Mouse (Mus musculus): ENCODE measurements around the gene Sept14.

The Sept14 gene

GRCm38 (mm10) chr5:129669453-129670035 is 38.8 kb downstream of the Sept14 start:
- no peak for DNase-seq (ENCODE audit: extremely low read depth, low read depth, low spot score)

- no peak for DNase-seq (ENCODE audit: extremely low read depth, low read depth, low spot score)
Observed at GRCm38 (mm10) chr5:129667851-129668250, 40.5 kb downstream of the Sept14 start.

GRCm38 (mm10) chr5:129666271-129666909 is 41.9 kb downstream of the Sept14 start:
- DNase-seq (ENCODE audit: extremely low read depth, low read depth, low spot score) = no peak

- DNase-seq (ENCODE audit: extremely low read depth, low read depth, low spot score) = no peak
Observed at GRCm38 (mm10) chr5:129664090-129664489, 44.2 kb downstream of the Sept14 start.

- DNase-seq (ENCODE audit: extremely low read depth, low read depth, low spot score) = no peak
Observed at GRCm38 (mm10) chr5:129657931-129658330, 50.4 kb downstream of the Sept14 start.

- no peak for DNase-seq (ENCODE audit: extremely low read depth, low read depth, low spot score)
Observed at GRCm38 (mm10) chr5:129657016-129657415, 51.3 kb downstream of the Sept14 start.

GRCm38 (mm10) chr5:129650858-129651257 is 57.5 kb downstream of the Sept14 start:
- no peak for DNase-seq (ENCODE audit: extremely low read depth, low read depth, low spot score)

Measured in fat pad, adult 2 months (tissue).